Mouse (Mus musculus) fat pad, adult 2 months (tissue): ENCODE results near the gene Mbnl1.
A peak's percentile ranks its signal among the peaks of the same experiment; 100 is the strongest.
"Not testable (repeated sequence)": the region's sequence is repeated elsewhere in the genome, so short reads cannot be mapped to it uniquely, and the experiment has no call there.

ENCODE experiments used
- DNase-seq: peaks from one replicate; pipeline ENCODE4 v3.0.0-alpha.2; 2011; ENCODE audit warnings: low read depth, low spot score; ENCODE audit errors: extremely low read depth

The Mbnl1 gene

DNA sequence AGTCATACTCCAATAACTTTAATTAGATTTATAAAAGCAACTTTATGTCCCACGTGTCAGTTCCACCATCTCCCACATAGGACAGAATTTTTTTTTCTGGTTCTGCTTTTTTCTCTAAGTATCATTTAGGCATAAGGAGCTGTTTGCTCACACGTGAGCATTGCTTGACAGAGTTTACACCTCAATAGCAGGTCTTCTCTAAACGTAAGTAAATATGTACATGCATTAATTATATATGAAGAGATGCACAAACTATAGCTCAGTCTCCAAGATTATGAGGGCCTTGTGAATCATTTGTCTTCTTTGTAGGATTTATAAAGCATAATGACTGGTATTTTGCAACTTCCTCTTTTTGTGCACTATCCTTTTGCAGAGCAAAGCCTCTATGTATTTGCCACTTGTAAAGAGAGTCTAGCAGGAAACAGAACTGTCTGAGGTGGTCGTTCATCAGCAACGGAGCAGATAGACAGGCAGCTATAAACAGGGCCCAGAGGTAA, at the start of gene Mbnl1:
Mbnl1 (plus strand) TSS at position 150 of the 497 bp plus-strand sequence.
- no peak for DNase-seq

DNA sequence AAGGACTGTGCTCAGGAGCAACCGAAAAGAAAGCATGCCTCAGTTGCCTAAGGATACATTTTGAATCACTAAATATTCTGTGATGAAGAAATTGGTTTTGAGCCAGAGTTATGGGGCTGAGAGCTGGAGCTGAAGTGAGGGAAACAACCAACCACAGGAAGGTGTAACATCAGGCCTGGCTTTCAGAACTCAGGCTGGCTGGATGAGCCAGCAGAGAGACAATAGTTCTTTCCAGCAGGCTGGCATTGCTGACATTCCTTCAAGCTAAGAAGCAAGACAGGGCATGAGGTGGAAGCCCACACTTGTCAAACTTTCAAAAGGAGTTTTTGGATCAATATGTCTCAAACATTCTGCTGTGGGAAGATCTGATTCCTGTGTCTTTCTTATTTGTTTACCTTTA, 48.5 kb upstream of the Mbnl1 start:
- no peak for DNase-seq

DNA sequence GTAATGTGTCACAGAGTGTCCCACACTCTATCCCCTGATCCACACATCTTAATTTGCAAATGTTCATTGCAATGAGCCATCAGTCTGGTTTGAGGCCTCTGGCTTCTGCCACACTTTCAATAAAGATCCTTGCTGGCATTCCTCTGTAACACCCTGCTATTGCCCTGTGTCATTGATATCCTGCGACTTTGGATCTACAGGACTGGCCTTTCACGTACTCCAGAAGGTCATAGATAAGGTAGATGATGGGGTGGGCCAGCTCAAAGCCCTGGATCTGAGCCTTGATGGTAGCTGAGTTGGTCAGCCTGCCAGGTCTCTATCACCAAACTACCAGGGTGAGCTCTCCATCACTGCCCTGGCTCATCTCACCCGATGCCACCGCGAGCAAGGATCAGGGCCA, 43.6 kb upstream of the Mbnl1 start:
- no peak for DNase-seq

DNA sequence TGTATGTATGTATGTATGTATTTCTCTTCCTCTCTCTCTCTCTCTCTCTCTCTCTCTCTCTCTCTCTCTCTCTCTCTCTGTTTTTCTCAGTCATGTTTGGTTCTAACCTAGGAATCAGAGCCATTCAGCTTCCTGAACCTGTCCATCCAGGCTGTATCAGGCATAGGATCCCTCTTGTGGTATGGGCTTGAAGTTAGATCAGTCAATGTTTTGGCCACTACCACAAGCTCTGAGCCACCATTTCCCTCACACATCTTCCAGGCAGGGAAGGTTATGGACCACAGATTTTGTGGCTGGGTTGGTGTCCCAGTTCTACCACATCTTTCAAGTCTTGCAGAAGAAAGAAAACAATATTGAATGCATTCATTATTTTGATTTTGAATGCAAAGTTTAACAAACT, 35.4 kb upstream of the Mbnl1 start:
- no peak for DNase-seq

- peak; percentile 1 for DNase-seq
Measured at GRCm38 (mm10) chr3:60437678-60438232, 34.9 kb upstream of the Mbnl1 start.

- DNase-seq = no peak
Measured at GRCm38 (mm10) chr3:60438715-60439114, 33.9 kb upstream of the Mbnl1 start.

DNA sequence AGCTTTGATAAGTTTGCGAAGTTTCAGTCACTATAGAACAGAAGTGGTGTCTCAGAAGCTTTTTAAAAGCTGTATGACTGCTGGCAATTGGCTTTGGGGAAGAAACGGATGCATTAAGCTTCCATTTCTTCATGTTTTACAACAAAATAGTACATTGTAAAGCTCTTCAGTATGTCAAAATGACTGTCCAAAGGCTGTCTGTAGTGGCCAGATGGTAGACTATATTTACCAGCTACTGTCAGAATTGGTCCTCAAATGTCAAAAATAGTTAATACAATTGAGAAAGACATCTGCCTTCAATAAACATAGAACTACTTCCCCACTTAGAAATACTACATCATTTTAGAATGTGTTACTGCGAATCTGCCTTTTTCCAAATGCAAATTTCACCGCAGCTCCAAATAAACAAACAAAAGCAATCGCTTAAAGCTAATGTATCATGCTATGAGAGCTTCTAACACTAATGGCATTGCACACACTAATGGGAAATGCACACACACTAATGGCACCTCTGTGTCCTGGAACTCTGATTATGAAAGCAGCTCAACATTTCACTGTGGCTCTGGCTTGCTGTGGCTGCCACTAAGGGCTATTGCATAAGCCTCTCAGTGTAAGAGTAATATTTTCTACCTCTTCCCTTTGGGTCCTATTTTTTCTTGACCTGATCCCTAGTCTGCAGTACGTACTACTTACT, 10.7 kb upstream of the Mbnl1 start:
- no peak for DNase-seq

- not testable (repeated sequence) for DNase-seq
Measured at GRCm38 (mm10) chr3:60468667-60469066, 4.0 kb upstream of the Mbnl1 start.

- not testable (repeated sequence) for DNase-seq
Measured at GRCm38 (mm10) chr3:60469170-60469805, 3.3 kb upstream of the Mbnl1 start.

DNA sequence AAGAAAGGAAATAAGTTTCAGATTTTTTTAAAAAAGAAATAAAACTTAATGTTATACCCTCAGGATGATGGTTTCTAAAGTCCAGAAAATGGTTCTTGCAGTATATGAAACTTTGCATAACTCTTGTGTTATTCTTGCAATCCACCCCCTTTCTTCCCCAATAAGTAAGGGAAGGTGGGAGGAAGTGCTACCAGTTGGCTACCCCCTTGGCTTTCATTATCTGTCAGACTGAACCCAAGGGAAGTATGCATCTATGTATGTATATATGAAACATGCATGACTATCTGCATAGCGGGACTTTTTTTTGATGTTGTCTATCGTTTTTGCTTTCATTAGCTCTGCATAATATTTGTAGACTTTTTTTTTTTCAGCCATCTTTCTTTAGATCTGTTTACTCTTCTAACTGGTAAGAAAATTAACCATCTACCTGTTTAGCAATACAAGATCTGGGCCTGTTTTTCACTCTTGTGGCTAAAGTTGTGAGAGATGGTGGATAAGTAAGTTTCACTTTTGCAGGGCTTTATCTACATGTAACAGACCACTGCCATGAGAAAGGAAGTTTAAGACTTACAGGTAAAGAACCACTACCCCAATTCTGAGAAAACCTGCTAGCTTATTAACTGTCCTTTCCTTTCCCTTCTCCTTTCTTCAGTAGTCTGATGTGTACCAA, 484 bp upstream of the Mbnl1 start:
- no peak for DNase-seq

GRCm38 (mm10) chr3:60473861-60474653, 1.4 kb downstream of the Mbnl1 start:
- no peak for DNase-seq

- DNase-seq = no peak
Measured at GRCm38 (mm10) chr3:60474654-60474972, 2.0 kb downstream of the Mbnl1 start.

GRCm38 (mm10) chr3:60475055-60475454, 2.4 kb downstream of the Mbnl1 start:
- no peak for DNase-seq

GRCm38 (mm10) chr3:60476751-60477255, 4.2 kb downstream of the Mbnl1 start:
- DNase-seq = no peak

- DNase-seq = no peak
Measured at GRCm38 (mm10) chr3:60478433-60478832, 5.8 kb downstream of the Mbnl1 start.

- no peak for DNase-seq
Measured at GRCm38 (mm10) chr3:60480716-60481115, 8.1 kb downstream of the Mbnl1 start.

- no peak for DNase-seq
Measured at GRCm38 (mm10) chr3:60481740-60482399, 9.2 kb downstream of the Mbnl1 start.

DNA sequence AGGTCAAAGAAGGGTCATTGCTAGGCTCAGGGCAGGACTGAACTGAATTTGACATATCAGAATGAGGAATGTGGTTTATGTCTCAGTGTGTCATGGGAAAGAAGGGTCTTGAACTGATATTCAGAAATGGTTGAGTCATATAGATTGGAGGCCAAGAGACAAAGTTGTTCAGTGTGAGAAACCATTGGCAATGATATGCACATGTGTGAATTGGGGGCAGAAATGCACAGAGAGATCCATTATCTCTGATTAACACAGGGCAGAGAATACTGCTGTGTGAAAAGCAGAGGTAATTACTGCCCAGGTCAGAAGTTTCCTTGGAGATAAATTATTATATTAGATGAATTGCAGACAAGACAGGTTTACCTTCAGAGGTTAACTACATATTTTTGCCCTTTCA, 10.7 kb downstream of the Mbnl1 start:
- DNase-seq = no peak

GRCm38 (mm10) chr3:60485987-60486712, 13.5 kb downstream of the Mbnl1 start:
- no peak for DNase-seq

DNA sequence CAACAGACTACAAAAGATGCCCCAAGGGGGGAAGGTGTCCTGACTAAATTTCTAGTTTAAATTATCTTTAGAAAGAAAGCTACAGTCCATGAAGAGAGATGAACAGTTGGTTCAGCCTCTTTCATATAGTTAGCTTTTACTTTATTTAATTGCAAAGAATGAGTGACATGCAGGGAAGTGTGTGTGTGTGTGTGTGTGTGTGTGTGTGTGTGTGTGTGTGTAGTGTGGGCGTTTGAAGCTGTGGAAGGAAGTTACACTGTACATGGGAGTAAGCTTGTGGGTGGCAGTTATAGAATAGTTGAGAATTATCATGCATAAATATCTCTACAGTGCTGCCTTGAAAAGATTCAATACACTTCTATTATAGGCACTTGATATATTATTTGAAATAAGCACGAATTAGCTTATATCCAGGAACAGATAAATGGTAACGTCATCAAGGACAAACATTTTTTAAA, 14.1 kb downstream of the Mbnl1 start:
- DNase-seq = no peak
